Mouse (Mus musculus): Measurements from ENCODE around the gene Gstp2. TPM values are rescaled to one million over a fixed set of nuclear protein-coding genes. Genes with fewer than 3 reads are reported as not detected.
"Not testable (repeated sequence)": the region's sequence is repeated elsewhere in the genome, so short reads cannot be mapped to it uniquely, and the experiment has no call there.

Gstp2 gene
- polyA plus RNA-seq, 1 experiment from 2014 or later: 151 TPM

- no peak overlapping the region for H3K4me3 ChIP-seq (ENCODE audit: low read depth, low read length)
- no peak overlapping the region for H3K27ac ChIP-seq (ENCODE audit: low read depth, low read length)
- no peak for ATAC-seq
Measured at GRCm38 (mm10) chr19:4047859-4048258, 2.0 kb upstream of the Gstp2 start.

GRCm38 (mm10) chr19:4046866-4047254, 1.0 kb upstream of the Gstp2 start:
- Histone ChIP-seq H3K4me2 (replicated peaks; ENCODE audit: low read depth) (peak overlapping the region; percentile 51), H3K4me3 (ENCODE audit: low read depth, low read length) (0 out of 2 replicates have a peak overlapping the region, but pooled peaks have one; percentile 1), H3K36me3 (ENCODE audit: control insufficient read depth, insufficient read depth) (no peaks in the 10 kb centered on the region), H3K27me3 (replicated peaks; ENCODE audit: control insufficient read depth, insufficient read depth, low read length) (no peaks in the 10 kb centered on the region), H3K4me1 (replicated peaks; ENCODE audit: control insufficient read depth, insufficient read depth, low read length) (peaks cover 6% of the 10 kb centered on the region; the same call in 1 of the 2 replicates), H3K9me3 (ENCODE audit: control insufficient read depth) (no peaks in the 10 kb centered on the region), H3K9ac (ENCODE audit: low read depth, low read length) (no peak overlapping the region), H3K27ac (ENCODE audit: low read depth, low read length) (peak overlapping the region; percentile 88)
- WGBS: 36% methylated on average over 8 of the region's 8 CpGs
- TF ChIP-seq CTCF (IDR thresholded peaks at IDR 0.05; ENCODE audit: low read depth): no peak
- peak; percentile 72 for ATAC-seq

More at GRCm38 (mm10) chr19:4047859-4048258, 2.0 kb upstream of the Gstp2 start:
- Histone ChIP-seq H3K4me2 (replicated peaks; ENCODE audit: low read depth) (0 out of 2 replicates have a peak overlapping the region, but pooled peaks have one; percentile 51), H3K9ac (ENCODE audit: low read depth, low read length) (no peak overlapping the region), H3K36me3 (ENCODE audit: control insufficient read depth, insufficient read depth) (no peaks in the 10 kb centered on the region), H3K4me1 (replicated peaks; ENCODE audit: control insufficient read depth, insufficient read depth, low read length) (peaks cover 1% of the 10 kb centered on the region; the same call in 1 of the 2 replicates), H3K9me3 (ENCODE audit: control insufficient read depth) (no peaks in the 10 kb centered on the region), H3K27me3 (replicated peaks; ENCODE audit: control insufficient read depth, insufficient read depth, low read length) (no peaks in the 10 kb centered on the region)
- 28% methylated on average over 4 of the region's 4 CpGs for WGBS
- peak; percentile 92 for TF ChIP-seq CTCF (IDR thresholded peaks at IDR 0.05; ENCODE audit: low read depth)

GRCm38 (mm10) chr19:4044109-4044508, 1.7 kb downstream of the Gstp2 start:
- not testable (repeated sequence) for H3K9me3 ChIP-seq (ENCODE audit: control insufficient read depth); H3K27ac ChIP-seq (ENCODE audit: low read depth, low read length); ATAC-seq; H3K27me3 ChIP-seq (replicated peaks; ENCODE audit: control insufficient read depth, insufficient read depth, low read length); H3K4me2 ChIP-seq (replicated peaks; ENCODE audit: low read depth); H3K4me3 ChIP-seq (ENCODE audit: low read depth, low read length); H3K4me1 ChIP-seq (replicated peaks; ENCODE audit: control insufficient read depth, insufficient read depth, low read length); H3K9ac ChIP-seq (ENCODE audit: low read depth, low read length); H3K36me3 ChIP-seq (ENCODE audit: control insufficient read depth, insufficient read depth)
- WGBS: 85% methylated on average over 5 of the region's 5 CpGs

- Histone ChIP-seq H3K4me2 (replicated peaks; ENCODE audit: low read depth) (peak overlapping the region; percentile 48), H3K9ac (ENCODE audit: low read depth, low read length) (no peak overlapping the region), H3K4me3 (ENCODE audit: low read depth, low read length) (peak overlapping the region; percentile 20; the same call in 1 of the 2 replicates), H3K4me1 (replicated peaks; ENCODE audit: control insufficient read depth, insufficient read depth, low read length) (peaks cover 6% of the 10 kb centered on the region; the same call in 1 of the 2 replicates), H3K36me3 (ENCODE audit: control insufficient read depth, insufficient read depth) (no peaks in the 10 kb centered on the region), H3K27ac (ENCODE audit: low read depth, low read length) (peak overlapping the region; percentile 52), H3K9me3 (ENCODE audit: control insufficient read depth) (no peaks in the 10 kb centered on the region), H3K27me3 (replicated peaks; ENCODE audit: control insufficient read depth, insufficient read depth, low read length) (no peaks in the 10 kb centered on the region)
- no peak for TF ChIP-seq CTCF (IDR thresholded peaks at IDR 0.05; ENCODE audit: low read depth)
- 39% methylated on average over 14 of the region's 14 CpGs for WGBS
- peak; percentile 23; the same call in 1 of the 2 replicates for ATAC-seq
Measured at GRCm38 (mm10) chr19:4042124-4042523, 3.7 kb downstream of the Gstp2 start.

- Histone ChIP-seq H3K4me3 (ENCODE audit: low read depth, low read length) (peak overlapping the region; percentile 20; the same call in 1 of the 2 replicates), H3K4me2 (replicated peaks; ENCODE audit: low read depth) (peak overlapping the region; percentile 48)
- H3K27ac ChIP-seq (ENCODE audit: low read depth, low read length); H3K4me1 ChIP-seq (replicated peaks; ENCODE audit: control insufficient read depth, insufficient read depth, low read length); ATAC-seq; H3K27me3 ChIP-seq (replicated peaks; ENCODE audit: control insufficient read depth, insufficient read depth, low read length); H3K9me3 ChIP-seq (ENCODE audit: control insufficient read depth); H3K9ac ChIP-seq (ENCODE audit: low read depth, low read length); H3K36me3 ChIP-seq (ENCODE audit: control insufficient read depth, insufficient read depth): not testable (repeated sequence)
- WGBS: 85% methylated on average over 3 of the region's 4 CpGs
Measured at GRCm38 (mm10) chr19:4041500-4041899, 4.3 kb downstream of the Gstp2 start.

- H3K27me3 ChIP-seq (replicated peaks; ENCODE audit: control insufficient read depth, insufficient read depth, low read length); H3K36me3 ChIP-seq (ENCODE audit: control insufficient read depth, insufficient read depth); H3K9me3 ChIP-seq (ENCODE audit: control insufficient read depth); ATAC-seq; H3K9ac ChIP-seq (ENCODE audit: low read depth, low read length); H3K27ac ChIP-seq (ENCODE audit: low read depth, low read length); H3K4me2 ChIP-seq (replicated peaks; ENCODE audit: low read depth); H3K4me1 ChIP-seq (replicated peaks; ENCODE audit: control insufficient read depth, insufficient read depth, low read length); H3K4me3 ChIP-seq (ENCODE audit: low read depth, low read length): not testable (repeated sequence)
- WGBS: 92% methylated on average over 5 of the region's 5 CpGs
Measured at GRCm38 (mm10) chr19:4040941-4041340, 4.9 kb downstream of the Gstp2 start.

- Histone ChIP-seq H3K27ac (ENCODE audit: low read depth, low read length) (peak within 1 kb of the TSS; percentile 65), H3K36me3 (ENCODE audit: control insufficient read depth, insufficient read depth) (no peaks in the 10 kb centered on the region), H3K27me3 (replicated peaks; ENCODE audit: control insufficient read depth, insufficient read depth, low read length) (no peaks in the 10 kb centered on the region), H3K9me3 (ENCODE audit: control insufficient read depth) (no peaks in the 10 kb centered on the region), H3K9ac (ENCODE audit: low read depth, low read length) (peak within 1 kb of the TSS; percentile 59), H3K4me3 (ENCODE audit: low read depth, low read length) (peak within 1 kb of the TSS; percentile 53), H3K4me1 (replicated peaks; ENCODE audit: control insufficient read depth, insufficient read depth, low read length) (peaks cover 8% of the 10 kb centered on the region; the same call in 1 of the 2 replicates), H3K4me2 (replicated peaks; ENCODE audit: low read depth) (peak within 1 kb of the TSS; percentile 71)
- peak; percentile 38 for ATAC-seq
- peak; percentile 56 for TF ChIP-seq CTCF (IDR thresholded peaks at IDR 0.05; ENCODE audit: low read depth)
- under 1% methylated on average over 26 of the region's 26 CpGs for WGBS
Measured at GRCm38 (mm10) chr19:4037788-4038232, 8.0 kb downstream of the Gstp2 start, which contains the start of gene Gstp1. TSS of gene Gstp1 (minus strand) at chr19:4037985.

- not testable (repeated sequence) for H3K9me3 ChIP-seq (ENCODE audit: control insufficient read depth); H3K4me1 ChIP-seq (replicated peaks; ENCODE audit: control insufficient read depth, insufficient read depth, low read length); ATAC-seq; H3K36me3 ChIP-seq (ENCODE audit: control insufficient read depth, insufficient read depth); H3K27me3 ChIP-seq (replicated peaks; ENCODE audit: control insufficient read depth, insufficient read depth, low read length)
- 18% methylated on average over 7 of the region's 8 CpGs for WGBS
- peak overlapping the region; percentile 65 for H3K27ac ChIP-seq (ENCODE audit: low read depth, low read length)
- H3K4me3 ChIP-seq (ENCODE audit: low read depth, low read length): peak overlapping the region; percentile 53
- peak overlapping the region; percentile 59 for H3K9ac ChIP-seq (ENCODE audit: low read depth, low read length)
- H3K4me2 ChIP-seq (replicated peaks; ENCODE audit: low read depth): peak overlapping the region; percentile 71
Measured at GRCm38 (mm10) chr19:4037154-4037787, 8.6 kb downstream of the Gstp2 start.
